Mouse (Mus musculus) lung, embryonic 14.5 days (tissue): ENCODE data around the gene Wfdc15a. TPM values are rescaled to one million over a fixed set of nuclear protein-coding genes. Genes with fewer than 3 reads are reported as not detected.

Experiments
- ATAC-seq: fragments of 200-750 bp; cut with Nextera tagmentation; 2 replicates; pipeline ENCODE4 v1.8.0; 2017; ENCODE audit warnings: mild to moderate bottlenecking, moderate TSS enrichment, moderate library complexity; ENCODE audit not compliant: insufficient read depth
- DNase-seq: peaks from one replicate; pipeline ENCODE4 v3.0.0-alpha.2; 2015
- H3K27ac ChIP-seq: fragments of 300-500 bp; sonication (generic); 2 replicates; pipeline ENCODE4 v1.5.1; 2014; ENCODE audit warnings: low read depth, mild to moderate bottlenecking, moderate library complexity
- H3K27me3 ChIP-seq: fragments of 300-500 bp; sonication (generic); 2 replicates; pipeline ENCODE4 v1.6.1; 2014; ENCODE audit warnings: low read length, control low read depth; ENCODE audit not compliant: insufficient read depth
- H3K36me3 ChIP-seq: fragments of 300-500 bp; sonication (generic); 2 replicates; pipeline ENCODE4 v1.6.1; 2014; ENCODE audit warnings: control low read depth; ENCODE audit not compliant: insufficient read depth
- H3K4me1 ChIP-seq: fragments of 300-500 bp; sonication (generic); 2 replicates; pipeline ENCODE4 v1.6.1; 2014; ENCODE audit warnings: antibody characterized with exemption, control low read depth; ENCODE audit not compliant: insufficient read depth
- H3K4me2 ChIP-seq: fragments of 300-500 bp; sonication (generic); 2 replicates; pipeline ENCODE4 v1.6.1; 2014; ENCODE audit warnings: mild to moderate bottlenecking
- H3K4me3 ChIP-seq: fragments of 300-500 bp; sonication (generic); 2 replicates; pipeline ENCODE4 v1.5.1; 2014; ENCODE audit warnings: low read depth, low read length
- H3K9ac ChIP-seq: fragments of 300-500 bp; sonication (generic); 2 replicates; pipeline ENCODE4 v1.6.1; 2014
- H3K9me3 ChIP-seq: fragments of 300-500 bp; sonication (generic); 2 replicates; pipeline ENCODE4 v1.6.1; 2016; ENCODE audit warnings: low read depth, low read length, control low read depth
- CTCF ChIP-seq: IDR thresholded peaks from 2 replicates; pipeline ENCODE4 v1.5.1; 2016; ENCODE audit warnings: antibody characterized with exemption, low read depth
- WGBS: fragments of 180-500 bp; shearing (Covaris S2); extraction: QIAGEN DNeasy Blood & Tissue Kit; methylation state at CpG from one replicate; pipeline ENCODE4 v1.1.7; 2014; 5-methylcytosine and 5-hydroxymethylcytosine counted together
- polyA plus RNA-seq: library from polyadenylated mRNA; unstranded; fragments of >200 nt; fragmentation: Nextera tagmentation; extraction: Ambion mirVana; gene quantifications from 2 replicates; pipeline ENCODE4 v1.2.1, GENCODE M21; 2014

Gene Wfdc15a
- polyA plus RNA-seq, 1 experiment from 2014 or later = not detected

DNA sequence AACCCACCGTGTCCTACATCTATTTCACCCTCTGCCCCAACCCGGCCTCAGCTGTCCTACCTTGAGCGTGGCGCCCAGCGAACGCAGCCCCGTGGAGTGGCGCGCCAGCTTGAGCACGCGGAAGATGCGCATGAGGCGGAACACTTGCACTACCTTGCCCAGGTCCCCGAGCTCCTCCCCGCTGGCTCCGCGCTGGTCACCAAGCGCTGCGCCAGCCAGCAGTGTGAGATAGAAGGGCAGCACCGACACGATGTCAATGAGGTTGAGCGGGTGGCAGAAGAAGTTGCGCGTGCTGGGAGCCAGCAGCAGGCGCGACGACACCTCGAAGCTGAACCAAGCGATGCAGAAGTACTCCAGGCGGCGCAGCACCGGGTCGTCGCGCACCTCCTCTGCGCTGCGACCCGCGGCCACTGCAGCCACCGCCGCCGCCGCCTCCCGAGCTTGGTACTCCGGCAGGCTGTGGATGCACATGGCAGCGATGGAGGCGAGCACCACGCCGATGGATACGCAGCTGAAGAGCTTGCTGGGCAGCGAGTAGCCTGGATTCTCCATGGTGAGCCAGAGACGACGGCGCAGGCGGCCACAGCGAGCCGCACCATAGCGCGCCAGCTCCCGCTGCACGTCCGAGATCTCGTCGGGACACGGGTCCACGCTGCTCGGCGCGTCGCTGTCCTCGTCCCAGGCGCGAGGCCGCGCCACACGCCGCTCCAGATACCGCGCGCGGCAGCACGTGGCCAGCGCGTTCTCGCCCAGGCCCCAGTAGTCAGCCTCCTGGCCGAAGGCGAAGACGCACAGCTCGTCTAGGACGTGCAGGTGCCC is 32.0 kb downstream of the Wfdc15a start:
- Histone ChIP-seq H3K4me3 (peak overlapping the region; percentile 35), H3K9ac (no peak overlapping the region), H3K27ac (no peak overlapping the region), H3K4me2 (peak overlapping the region; percentile 62), H3K9me3 (no peaks in the 10 kb centered on the region), H3K36me3 (no peaks in the 10 kb centered on the region), H3K27me3 (peaks cover 62% of the 10 kb centered on the region), H3K4me1 (no peaks in the 10 kb centered on the region)
- 12% methylated on average over 86 of the region's 90 CpGs for WGBS
- ATAC-seq (peak; percentile 42; the same call in 1 of the 2 replicates), DNase-seq (peak; percentile 20)
- TF ChIP-seq CTCF = no peak

DNA sequence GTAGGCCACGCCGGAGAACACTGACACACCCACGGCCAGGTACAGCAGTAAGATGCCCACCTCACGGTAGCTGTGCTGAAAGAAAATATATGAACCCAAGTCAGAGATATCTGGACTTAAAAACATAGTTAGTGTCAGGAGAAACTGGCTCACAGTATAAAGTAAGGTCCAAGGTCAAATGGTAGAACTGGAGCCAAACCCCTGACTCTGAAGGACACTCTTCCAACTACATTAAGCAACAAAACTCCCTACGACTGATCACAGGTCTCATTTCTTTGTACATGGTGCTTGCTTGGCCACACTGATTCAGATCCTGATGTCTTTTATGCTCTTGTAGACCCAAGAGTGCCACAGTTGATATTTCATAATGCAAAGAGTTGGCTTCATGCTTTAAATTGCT is 35.0 kb downstream of the Wfdc15a start:
- H3K4me1 ChIP-seq = no peaks in the 10 kb centered on the region
- DNase-seq (no peak), ATAC-seq (no peak)
- H3K9me3 ChIP-seq = no peaks in the 10 kb centered on the region
- peaks cover 41% of the 10 kb centered on the region for H3K27me3 ChIP-seq
- no peak overlapping the region for H3K27ac ChIP-seq
- no peak overlapping the region for H3K4me2 ChIP-seq
- no peak for TF ChIP-seq CTCF
- WGBS = 85% methylated on average over 5 of the region's 5 CpGs
- no peak overlapping the region for H3K4me3 ChIP-seq
- H3K9ac ChIP-seq = no peak overlapping the region
- H3K36me3 ChIP-seq = no peaks in the 10 kb centered on the region

DNA sequence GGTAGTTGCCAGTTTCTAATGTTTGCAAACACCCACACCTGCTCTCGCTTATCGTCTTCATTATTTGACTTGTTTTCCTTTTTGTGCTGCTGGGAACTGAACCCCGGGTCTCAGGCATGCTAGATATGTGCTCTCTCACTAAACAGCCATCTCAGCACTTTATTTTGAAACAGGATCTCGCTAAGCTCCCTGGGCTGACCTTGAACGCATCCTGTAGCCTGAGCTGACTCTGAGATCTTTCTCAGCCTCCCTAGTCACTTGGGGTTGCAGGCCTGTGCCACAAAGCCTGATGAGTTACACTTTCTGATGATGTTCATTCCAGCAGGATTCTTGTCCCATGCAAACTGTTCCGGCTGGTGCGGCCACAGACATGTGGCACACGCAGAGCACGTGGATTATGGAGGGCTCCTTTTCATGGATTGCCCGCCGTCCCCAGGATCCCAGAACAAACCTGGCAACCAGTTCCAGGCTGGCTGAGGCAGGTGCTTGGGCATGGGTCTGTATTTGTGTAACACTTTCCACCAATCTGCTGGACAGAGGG is 38.3 kb downstream of the Wfdc15a start:
- TF ChIP-seq CTCF = no peak
- DNase-seq (no peak), ATAC-seq (no peak)
- H3K27ac ChIP-seq = no peak overlapping the region
- no peaks in the 10 kb centered on the region for H3K36me3 ChIP-seq
- H3K4me2 ChIP-seq = no peak overlapping the region
- no peak overlapping the region for H3K9ac ChIP-seq
- H3K27me3 ChIP-seq = peaks cover 9% of the 10 kb centered on the region; the same call in 1 of the 2 replicates
- 67% methylated on average over 11 of the region's 11 CpGs for WGBS
- no peaks in the 10 kb centered on the region for H3K4me1 ChIP-seq
- H3K9me3 ChIP-seq = no peaks in the 10 kb centered on the region
- no peak overlapping the region for H3K4me3 ChIP-seq

DNA sequence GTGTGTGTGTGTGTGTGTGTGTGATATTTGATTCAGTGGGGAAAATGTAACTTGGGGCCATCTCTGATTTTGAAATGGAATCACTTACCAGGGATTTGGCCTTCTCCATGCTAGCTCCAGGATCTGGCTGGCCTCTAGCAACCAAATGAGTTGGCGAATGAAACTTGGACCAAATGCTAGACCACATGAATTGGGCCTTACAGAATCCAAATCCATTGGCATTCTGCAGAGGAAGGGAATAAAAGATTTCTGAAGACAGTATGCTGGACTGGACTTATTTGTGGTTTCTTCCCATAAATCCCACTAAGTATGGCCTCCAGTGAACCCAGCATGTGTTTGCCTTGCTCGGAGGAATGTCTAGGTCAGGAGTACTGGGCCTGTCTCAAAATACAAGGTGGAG is 41.1 kb downstream of the Wfdc15a start:
- H3K27ac ChIP-seq = no peak overlapping the region
- peaks cover 3% of the 10 kb centered on the region; the same call in 1 of the 2 replicates for H3K36me3 ChIP-seq
- H3K9ac ChIP-seq = no peak overlapping the region
- no peaks in the 10 kb centered on the region for H3K9me3 ChIP-seq
- DNase-seq (no peak), ATAC-seq (no peak)
- no peak overlapping the region for H3K4me3 ChIP-seq
- TF ChIP-seq CTCF = no peak
- no peak overlapping the region for H3K4me2 ChIP-seq
- H3K27me3 ChIP-seq = no peaks in the 10 kb centered on the region
- WGBS = 86% methylated on average over 2 of the region's 2 CpGs
- H3K4me1 ChIP-seq = no peaks in the 10 kb centered on the region

DNA sequence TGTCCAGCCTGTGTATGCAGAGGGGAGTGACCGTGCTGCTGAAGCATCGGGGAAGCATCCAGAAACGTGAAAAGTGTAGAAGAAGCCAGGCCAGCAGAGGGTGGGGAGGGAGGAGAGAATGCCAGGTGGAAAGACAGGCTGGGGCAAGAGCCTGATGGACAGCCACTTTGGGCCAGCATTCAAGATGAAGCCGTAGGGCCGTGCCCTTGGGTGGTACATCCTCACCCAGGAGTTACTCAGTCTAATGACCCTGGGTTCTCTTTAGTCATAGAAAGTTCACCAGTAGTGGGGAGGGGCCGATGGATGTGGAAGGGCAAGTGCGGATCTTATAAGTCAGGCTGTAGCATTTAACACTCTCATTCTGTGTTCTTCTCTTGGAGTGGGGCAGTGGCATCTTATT is 43.8 kb downstream of the Wfdc15a start:
- no peak overlapping the region for H3K27ac ChIP-seq
- 86% methylated on average over 7 of the region's 7 CpGs for WGBS
- no peak overlapping the region for H3K4me3 ChIP-seq
- H3K36me3 ChIP-seq = peaks cover 22% of the 10 kb centered on the region
- H3K27me3 ChIP-seq = no peaks in the 10 kb centered on the region
- H3K9me3 ChIP-seq = no peaks in the 10 kb centered on the region
- no peak overlapping the region for H3K9ac ChIP-seq
- H3K4me1 ChIP-seq = no peaks in the 10 kb centered on the region
- no peak overlapping the region for H3K4me2 ChIP-seq
- TF ChIP-seq CTCF = no peak
- DNase-seq (no peak), ATAC-seq (no peak)

DNA sequence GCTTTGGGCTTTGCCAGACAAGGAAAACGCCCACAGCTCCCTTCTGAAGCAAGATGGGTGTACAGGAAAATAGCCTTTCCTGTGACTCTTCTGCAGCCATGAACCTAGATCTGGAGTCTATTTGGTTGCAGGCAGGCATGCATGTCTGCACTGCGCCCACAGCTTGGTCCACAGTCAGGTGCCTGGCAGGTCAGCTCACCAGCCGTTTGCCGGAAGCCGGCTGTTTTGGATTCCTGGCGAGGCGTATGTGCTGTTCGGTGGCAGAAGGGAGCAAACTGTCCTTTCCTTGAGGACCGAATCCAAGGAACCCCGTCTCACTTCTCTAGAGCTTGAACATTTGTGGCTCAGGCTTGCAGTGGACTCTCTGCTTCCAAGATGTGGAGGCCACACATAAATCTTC is 45.9 kb downstream of the Wfdc15a start:
- Histone ChIP-seq H3K27me3 (no peaks in the 10 kb centered on the region), H3K4me3 (no peak overlapping the region), H3K4me2 (no peak overlapping the region), H3K4me1 (no peaks in the 10 kb centered on the region), H3K27ac (no peak overlapping the region), H3K9me3 (no peaks in the 10 kb centered on the region), H3K36me3 (peaks cover 22% of the 10 kb centered on the region), H3K9ac (no peak overlapping the region)
- 92% methylated on average over 10 of the region's 10 CpGs for WGBS
- ATAC-seq = no peak
- no peak for TF ChIP-seq CTCF
- DNase-seq = no peak

DNA sequence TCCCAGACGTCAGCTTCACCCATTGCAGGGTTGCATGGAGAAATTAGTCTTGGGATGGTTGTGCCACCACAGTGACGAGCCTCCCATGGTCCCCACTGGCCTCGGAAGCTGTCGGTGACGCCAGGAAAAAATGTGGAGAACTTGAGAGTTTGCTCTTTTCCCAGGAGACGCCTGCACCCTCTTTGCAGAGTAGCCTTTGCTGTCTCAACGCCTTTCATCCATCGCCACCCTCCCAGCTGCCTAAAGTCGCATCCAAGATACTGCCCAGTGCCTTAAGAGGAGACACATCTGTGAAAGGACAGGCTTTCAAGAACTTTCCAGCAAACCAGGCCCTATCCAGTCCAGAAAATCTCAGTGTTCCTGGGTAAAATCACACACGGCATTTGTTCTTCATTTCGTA is 47.6 kb downstream of the Wfdc15a start:
- Histone ChIP-seq H3K9ac (no peak overlapping the region), H3K4me1 (no peaks in the 10 kb centered on the region), H3K4me2 (no peak overlapping the region), H3K36me3 (peaks cover 22% of the 10 kb centered on the region), H3K4me3 (no peak overlapping the region), H3K27ac (no peak overlapping the region), H3K27me3 (no peaks in the 10 kb centered on the region), H3K9me3 (no peaks in the 10 kb centered on the region)
- no peak for DNase-seq
- no peak for TF ChIP-seq CTCF
- 82% methylated on average over 11 of the region's 11 CpGs for WGBS
- no peak for ATAC-seq
